Mouse (Mus musculus) forebrain, embryonic 14.5 days (tissue): Measurements from ENCODE around the gene Ehhadh. TPM values are rescaled to one million over a fixed set of nuclear protein-coding genes. Genes with fewer than 3 reads are reported as not detected.

Source experiments
- ATAC-seq: fragments of 200-750 bp; cut with Nextera tagmentation; 2 replicates; pipeline ENCODE4 v1.8.0; 2017; ENCODE audit warnings: mild to moderate bottlenecking, moderate library complexity
- DNase-seq: peaks from one replicate; pipeline ENCODE4 v3.0.0-alpha.2; 2015; ENCODE audit warnings: low spot score
- H3K27ac ChIP-seq: fragments of 300-500 bp; sonication (generic); 2 replicates; pipeline ENCODE4 v1.5.1; 2014; ENCODE audit warnings: low read depth, mild to moderate bottlenecking, control low read depth, low read length, moderate library complexity
- H3K27me3 ChIP-seq: fragments of 300-500 bp; sonication (generic); replicated peaks from 2 replicates; pipeline ENCODE4 v1.6.1; 2014; ENCODE audit warnings: low read length, control low read depth, mixed read lengths; ENCODE audit not compliant: control insufficient read depth, insufficient read depth
- H3K36me3 ChIP-seq: fragments of 300-500 bp; sonication (generic); 2 replicates; pipeline ENCODE4 v1.6.1; 2014; ENCODE audit warnings: low read length, control low read depth; ENCODE audit not compliant: control insufficient read depth, insufficient read depth
- H3K4me1 ChIP-seq: fragments of 300-500 bp; sonication (generic); 2 replicates; pipeline ENCODE4 v1.6.1; 2014; ENCODE audit warnings: antibody characterized with exemption, low read length, control low read depth; ENCODE audit not compliant: control insufficient read depth, insufficient read depth
- H3K4me2 ChIP-seq: fragments of 300-500 bp; sonication (generic); 2 replicates; pipeline ENCODE4 v1.6.1; 2014; ENCODE audit warnings: mild to moderate bottlenecking, control low read depth, low read length
- H3K4me3 ChIP-seq: fragments of 300-500 bp; sonication (generic); 2 replicates; pipeline ENCODE4 v1.5.1; 2014; ENCODE audit warnings: low read depth, low read length, control low read depth
- H3K9ac ChIP-seq: fragments of 300-500 bp; sonication (generic); 2 replicates; pipeline ENCODE4 v1.6.1; 2014; ENCODE audit warnings: mild to moderate bottlenecking, low read length, control low read depth, moderate library complexity
- H3K9me3 ChIP-seq: fragments of 300-500 bp; sonication (generic); replicated peaks from 2 replicates; pipeline ENCODE4 v1.6.1; 2016; ENCODE audit warnings: low read length, control low read depth, mixed read lengths; ENCODE audit not compliant: control insufficient read depth
- WGBS: fragments of 180-500 bp; shearing (Covaris S2); extraction: QIAGEN DNeasy Blood & Tissue Kit; methylation state at CpG from one replicate; pipeline ENCODE4 v1.1.7; 2014; 5-methylcytosine and 5-hydroxymethylcytosine counted together
- polyA plus RNA-seq: library from polyadenylated mRNA; unstranded; fragments of >200 nt; fragmentation: Nextera tagmentation; extraction: Ambion mirVana; gene quantifications from 2 replicates; pipeline ENCODE4 v1.2.1, GENCODE M21; 2014

Ehhadh gene
- polyA plus RNA-seq, 1 experiment from 2014 or later: 0.97 TPM

- Histone ChIP-seq H3K27ac (no peak overlapping the region), H3K9me3 (no peaks in the 10 kb centered on the region), H3K9ac (peak overlapping the region; percentile 33; the same call in 1 of the 2 replicates), H3K4me3 (peak overlapping the region; percentile 22), H3K36me3 (no peaks in the 10 kb centered on the region), H3K4me1 (no peaks in the 10 kb centered on the region), H3K4me2 (peak overlapping the region; percentile 40), H3K27me3 (no peaks in the 10 kb centered on the region)
- ATAC-seq (peak; percentile 52), DNase-seq (peak; percentile 92)
- WGBS: 17% methylated on average over 10 of the region's 10 CpGs
Measured at GRCm38 (mm10) chr16:21727897-21728364, 59.7 kb downstream of the Ehhadh start.

DNA sequence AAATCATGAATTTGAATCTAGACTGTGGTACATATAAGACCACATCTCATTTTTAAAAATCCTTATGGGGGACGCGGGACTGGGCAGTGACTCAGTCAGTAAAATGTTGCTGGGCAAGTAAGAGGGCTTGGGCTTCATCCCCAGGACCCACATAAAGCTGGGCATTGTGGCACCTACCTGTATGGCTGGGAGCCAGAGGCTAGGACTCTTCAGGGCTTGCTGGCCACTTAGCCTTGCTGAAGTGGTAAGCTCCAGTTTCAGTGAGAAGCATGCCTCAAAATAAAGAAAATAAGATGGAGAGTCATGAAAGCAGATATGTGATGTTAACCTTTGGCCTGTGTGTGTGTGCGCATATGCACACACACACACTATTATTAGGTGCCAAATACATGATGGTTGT lies 60.2 kb downstream of the Ehhadh start:
- no peaks in the 10 kb centered on the region for H3K4me1 ChIP-seq
- ATAC-seq: no peak
- H3K36me3 ChIP-seq: no peaks in the 10 kb centered on the region
- WGBS: 94% methylated on average over 3 of the region's 3 CpGs
- no peak overlapping the region for H3K9ac ChIP-seq
- H3K27me3 ChIP-seq: no peaks in the 10 kb centered on the region
- H3K4me3 ChIP-seq: no peak overlapping the region
- H3K4me2 ChIP-seq: no peak overlapping the region
- no peaks in the 10 kb centered on the region for H3K9me3 ChIP-seq
- H3K27ac ChIP-seq: no peak overlapping the region
- no peak for DNase-seq

DNA sequence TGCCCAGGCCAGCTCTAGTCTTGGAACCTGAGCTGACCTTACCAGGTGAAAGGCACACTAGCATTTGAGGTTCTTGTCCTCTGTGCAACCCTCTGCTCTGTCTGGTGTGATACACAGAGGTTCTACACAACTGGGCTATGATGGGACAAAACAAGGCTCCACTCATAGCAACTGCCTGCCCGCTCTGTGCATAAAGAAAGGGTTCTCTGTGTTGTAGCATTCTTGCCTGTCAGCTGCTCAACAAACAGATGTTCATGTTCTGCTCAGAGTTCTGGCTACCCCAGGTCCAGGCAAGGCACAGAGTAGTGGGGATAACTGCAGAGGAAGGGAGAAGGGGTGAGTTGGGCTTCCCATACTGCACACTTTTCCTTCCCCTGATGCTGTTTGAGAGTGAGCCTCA lies 63.3 kb downstream of the Ehhadh start:
- Histone ChIP-seq H3K36me3 (no peaks in the 10 kb centered on the region), H3K9ac (no peak overlapping the region), H3K4me3 (no peak overlapping the region), H3K27me3 (no peaks in the 10 kb centered on the region), H3K4me1 (no peaks in the 10 kb centered on the region), H3K4me2 (no peak overlapping the region), H3K9me3 (no peaks in the 10 kb centered on the region), H3K27ac (no peak overlapping the region)
- ATAC-seq: no peak
- DNase-seq: no peak
- 90% methylated on average over 1 of the region's 1 CpGs for WGBS

DNA sequence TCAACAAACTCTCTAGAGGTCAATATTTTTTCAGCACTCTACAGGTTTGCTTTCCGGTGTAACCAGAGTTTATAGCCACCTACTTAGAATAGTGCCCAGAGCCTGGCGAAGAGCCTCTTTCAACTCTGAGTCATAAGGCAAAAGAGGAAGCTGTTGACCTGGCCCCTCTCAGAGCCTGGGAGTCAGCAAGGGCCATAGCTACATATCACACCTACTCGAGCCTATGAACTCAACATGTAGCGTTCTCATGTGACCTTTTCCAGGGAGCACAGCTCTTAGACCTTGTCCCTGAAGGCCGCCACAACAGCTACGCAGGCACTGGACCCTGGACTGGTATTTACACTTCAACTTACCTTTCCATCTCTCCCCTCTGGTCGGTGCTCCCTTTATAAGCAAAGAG lies 67.8 kb downstream of the Ehhadh start:
- H3K27ac ChIP-seq: no peak overlapping the region
- H3K4me1 ChIP-seq: no peaks in the 10 kb centered on the region
- no peak overlapping the region for H3K4me2 ChIP-seq
- H3K27me3 ChIP-seq: no peaks in the 10 kb centered on the region
- H3K36me3 ChIP-seq: no peaks in the 10 kb centered on the region
- ATAC-seq: no peak
- H3K4me3 ChIP-seq: no peak overlapping the region
- H3K9me3 ChIP-seq: no peaks in the 10 kb centered on the region
- no peak overlapping the region for H3K9ac ChIP-seq
- DNase-seq: no peak
- 92% methylated on average over 7 of the region's 7 CpGs for WGBS

- Histone ChIP-seq H3K9me3 (no peaks in the 10 kb centered on the region), H3K27me3 (no peaks in the 10 kb centered on the region), H3K4me2 (no peak overlapping the region), H3K9ac (no peak overlapping the region), H3K27ac (no peak overlapping the region), H3K36me3 (no peaks in the 10 kb centered on the region), H3K4me3 (no peak overlapping the region), H3K4me1 (no peaks in the 10 kb centered on the region)
- 81% methylated on average over 10 of the region's 10 CpGs for WGBS
- DNase-seq: peak; percentile 67
- ATAC-seq: peak; percentile 69; the same call in 1 of the 2 replicates
Measured at GRCm38 (mm10) chr16:21714516-21714915, 73.1 kb downstream of the Ehhadh start.

Other genes starting within 250 kb of the Ehhadh start
- gene 2510009E07Rik, start 93.1 kb downstream of the Ehhadh start, polyA plus RNA-seq: 26.2 and 33.1 TPM in 2 replicates
- 4.2 and 6.2 TPM in 2 replicates for gene Map3k13, start 6.5 kb upstream of the Ehhadh start, polyA plus RNA-seq
- 30.9 and 33.5 TPM in 2 replicates for gene Tmem41a, start 159.7 kb upstream of the Ehhadh start, polyA plus RNA-seq
- 0.33 and 0.41 TPM in 2 replicates for gene Liph, start 207.9 kb upstream of the Ehhadh start, polyA plus RNA-seq
- 44.4 and 50.8 TPM in 2 replicates for gene Senp2, start 221.7 kb upstream of the Ehhadh start, polyA plus RNA-seq